Mouse (Mus musculus) MEL-GATA-1-ER (cell line): ENCODE measurements around the gene Bcl2l11.

ENCODE experiments used
- DNase-seq: peaks from one replicate; pipeline ENCODE4 v3.0.0-alpha.2; 2012; ENCODE audit warnings: low read depth; ENCODE audit errors: extremely low read depth

Gene Bcl2l11

GRCm38 (mm10) chr2:128209841-128210329 is 84.0 kb downstream of the Bcl2l11 start:
- DNase-seq: no peak

- no peak for DNase-seq
These were observed 84.5 kb downstream of the Bcl2l11 start for GRCm38 (mm10) chr2:128210376-128210775.

GRCm38 (mm10) chr2:128211022-128211880 is 85.4 kb downstream of the Bcl2l11 start:
- DNase-seq: no peak

- DNase-seq: no peak
These were observed 86.0 kb downstream of the Bcl2l11 start for GRCm38 (mm10) chr2:128211881-128212209.
